Mouse (Mus musculus): ENCODE results near the gene Nemf.

- TF ChIP-seq TAL1 (IDR thresholded peaks at IDR 0.05; ENCODE audit: low read length) (no peak), GATA1 (IDR thresholded peaks at IDR 0.05; ENCODE audit: low read length) (no peak)
Measured at GRCm38 (mm10) chr12:69376132-69376531, 19.2 kb upstream of the Nemf start.
